Mouse (Mus musculus) right cerebral cortex, postnatal 10 days (tissue): ENCODE measurements at regions not wholly inside any gene's neighbourhood (a gene's known extent, or its start where the extent isn't known, plus 50 kb on each side); places are given as distances from the start of the nearest gene placed in this dataset.

Source experiments
- DNase-seq, 2 experiments: peaks; one replicate each; pipeline ENCODE4 v3.0.0; 2021; ENCODE audit warnings: low spot score in 2 of 2

GRCm38 (mm10) chr10:42068497-42068896, 50.3 kb upstream of the Armc2 start:
- no peak for DNase-seq
